Mouse (Mus musculus) right cerebral cortex, adult 18-20 months (tissue): ENCODE results near the gene Neurl3.

Experiments
- DNase-seq: peaks from one replicate; pipeline ENCODE4 v3.0.0; 2022; ENCODE audit warnings: mixed read lengths

Gene Neurl3

DNA sequence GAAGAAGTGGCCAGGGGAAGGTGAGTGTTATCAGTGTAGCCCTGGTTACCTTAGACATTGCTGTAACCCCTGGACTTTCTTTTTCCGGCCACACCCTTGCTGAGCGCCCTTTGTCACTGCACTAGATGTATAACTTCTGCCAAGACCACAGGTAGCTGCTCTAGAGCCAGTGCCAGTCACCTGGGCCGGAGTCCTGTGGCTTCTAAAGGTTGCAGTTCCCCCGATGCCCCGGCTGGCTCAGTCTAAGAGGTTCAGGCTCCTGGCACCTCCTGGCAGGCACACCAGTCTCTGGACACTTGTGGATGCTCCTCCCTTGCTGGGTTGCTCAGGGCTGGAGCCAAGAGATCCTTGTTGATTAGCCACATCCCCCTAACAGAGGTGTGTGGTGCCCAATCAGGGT, at the start of gene Neurl3:
Neurl3 (minus strand) TSS at position 225 of the 400 bp plus-strand sequence.
- no peak for DNase-seq

DNA sequence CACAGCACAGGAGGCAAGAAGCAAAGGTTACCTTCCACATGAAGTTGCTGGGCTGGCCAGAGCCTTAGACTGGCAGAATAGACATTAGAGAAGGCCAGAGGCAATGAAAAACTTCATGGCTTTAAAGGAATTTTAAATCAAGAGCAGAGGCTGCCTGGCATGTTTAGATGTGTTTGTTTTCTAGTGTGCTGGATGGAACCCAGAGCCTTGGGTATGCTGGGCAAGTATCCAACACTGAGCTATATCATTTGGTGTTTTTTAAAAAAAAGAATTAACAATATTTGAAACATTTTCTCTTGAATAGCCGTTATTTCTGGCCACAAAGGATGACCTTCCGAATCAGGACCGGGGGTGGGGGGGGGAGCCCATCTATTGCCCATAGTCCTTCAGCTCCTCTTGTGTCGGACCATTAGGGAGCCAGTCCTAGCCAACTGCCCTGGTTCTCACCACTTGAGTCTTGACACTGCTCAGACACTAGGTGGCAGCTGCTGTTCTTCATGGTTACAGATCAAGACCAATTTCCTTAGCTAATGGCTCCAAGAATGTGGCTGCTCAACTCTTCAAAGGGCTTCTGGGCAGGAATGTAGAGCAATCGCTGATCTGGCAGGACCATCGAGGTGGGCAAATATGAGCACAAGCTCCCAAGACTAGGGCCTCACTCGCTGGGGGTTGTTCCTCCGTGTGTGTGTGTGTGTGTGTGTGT, 49.4 kb upstream of the Neurl3 start:
- peak; percentile 44 for DNase-seq

DNA sequence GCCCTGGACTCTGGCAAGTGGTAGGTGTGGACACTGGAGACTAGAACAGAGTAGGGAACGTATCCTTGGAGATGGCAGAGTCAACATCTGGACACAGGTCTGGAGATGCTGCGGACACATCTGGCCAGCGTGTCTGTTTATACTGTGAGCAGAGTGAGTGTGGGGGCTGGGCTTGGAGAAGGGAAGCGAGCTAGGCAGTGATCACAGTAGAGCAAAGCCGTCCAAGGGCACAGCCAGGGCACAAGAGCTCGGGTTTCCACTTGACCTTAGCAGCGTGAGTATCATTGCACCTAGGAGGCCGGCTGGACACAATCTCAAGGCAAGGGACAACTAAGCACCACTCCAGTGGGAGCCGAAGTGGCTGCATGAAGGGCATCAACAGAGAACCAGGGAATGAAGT, 48.6 kb upstream of the Neurl3 start:
- DNase-seq: no peak

DNA sequence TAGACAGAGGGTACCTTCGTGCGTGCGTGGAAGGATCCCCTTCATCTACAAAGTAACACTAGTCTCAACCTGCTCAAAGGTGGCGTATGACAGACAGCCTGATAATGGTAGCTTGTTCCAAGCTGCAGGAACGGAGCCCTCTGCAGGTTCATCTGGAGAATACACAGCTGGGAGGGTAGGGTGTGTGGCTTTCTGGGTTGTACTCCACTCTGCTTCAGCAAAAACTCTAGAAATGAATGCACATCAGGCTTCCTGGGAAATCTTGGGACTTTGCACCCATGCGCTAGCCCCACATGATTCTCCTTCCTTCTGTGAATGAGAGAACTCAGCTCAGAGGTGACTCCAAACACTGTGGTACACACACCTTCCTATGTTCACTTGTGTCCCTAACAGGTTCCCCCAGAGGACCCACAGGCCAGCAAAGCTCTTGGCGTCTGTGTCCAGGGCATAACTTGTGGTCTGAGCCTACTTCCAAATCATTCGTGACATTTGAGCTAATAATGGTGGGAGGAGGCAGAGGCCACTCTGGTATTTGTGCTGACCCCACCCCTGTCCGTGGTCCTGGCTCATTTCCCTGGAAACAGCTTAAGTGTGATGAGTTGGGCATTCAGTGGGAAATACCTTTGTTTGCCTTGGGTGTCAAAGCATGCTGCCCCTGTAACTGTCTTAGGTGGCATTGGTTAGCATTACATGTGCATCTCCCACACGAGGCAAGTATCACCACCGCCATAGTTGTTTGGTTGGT, 47.5 kb upstream of the Neurl3 start:
- DNase-seq: no peak

- DNase-seq: no peak
These were observed 46.7 kb upstream of the Neurl3 start for GRCm38 (mm10) chr1:36321164-36321563.

- no peak for DNase-seq
These were observed 41.3 kb upstream of the Neurl3 start for GRCm38 (mm10) chr1:36315776-36316100.

DNA sequence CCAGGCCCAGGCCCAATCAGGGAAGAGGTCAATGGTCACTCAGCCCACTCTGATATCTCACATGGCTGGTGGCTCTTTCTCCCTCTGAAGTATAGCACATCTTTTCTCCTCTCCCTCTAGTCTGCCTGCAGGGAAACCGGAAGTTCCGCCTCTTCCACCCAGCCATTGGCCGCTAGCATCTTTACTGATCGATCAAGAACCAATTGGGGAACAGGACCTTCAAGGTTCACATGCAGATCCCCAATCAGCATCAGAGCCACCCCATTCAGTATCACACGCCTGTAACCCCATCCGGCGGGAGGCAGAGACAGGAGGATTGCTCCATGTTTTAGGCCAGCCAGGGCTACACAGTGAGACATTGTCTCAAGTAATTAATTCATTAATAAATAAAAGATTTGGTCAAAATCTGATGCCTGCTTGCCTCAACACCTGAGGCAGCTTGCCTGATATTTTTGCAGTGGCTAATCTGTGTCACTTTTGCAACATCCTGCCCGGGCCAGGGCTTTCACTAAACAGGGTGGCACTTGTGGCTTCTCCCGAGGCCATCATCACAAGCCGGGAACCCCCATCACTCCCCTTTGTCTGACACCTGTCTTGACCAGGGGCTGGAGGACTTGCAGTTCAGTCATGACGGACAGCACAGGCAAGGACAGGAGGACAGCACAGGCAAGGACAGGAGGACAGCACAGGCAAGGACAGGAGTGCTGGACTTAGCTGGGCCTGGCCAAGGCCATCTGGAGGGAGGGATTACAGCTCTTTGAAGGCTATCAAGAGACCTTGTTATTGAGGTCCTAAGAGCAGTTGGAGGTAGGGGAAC, 40.7 kb upstream of the Neurl3 start:
- DNase-seq: no peak

DNA sequence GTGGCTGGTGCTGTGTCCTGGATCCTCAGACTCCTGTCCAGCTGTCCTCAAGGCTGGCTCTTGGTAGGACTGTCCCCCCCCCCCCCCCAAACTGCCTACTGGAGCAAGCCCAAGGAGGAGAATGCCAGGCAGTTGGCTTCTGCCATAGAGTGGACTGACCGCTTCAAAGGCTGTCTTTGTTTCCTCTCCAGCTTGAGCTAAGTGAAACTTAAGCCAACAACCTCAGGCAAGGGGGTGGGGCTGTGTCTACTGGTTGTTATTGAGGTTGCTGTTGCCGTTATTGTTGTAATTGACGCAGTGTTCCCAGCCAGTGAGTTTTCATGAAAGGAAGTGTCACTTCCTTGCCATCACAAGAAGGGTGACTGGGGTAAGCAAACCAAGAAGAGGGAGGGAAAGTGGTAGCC, 35.0 kb upstream of the Neurl3 start:
- peak; percentile 62 for DNase-seq

DNA sequence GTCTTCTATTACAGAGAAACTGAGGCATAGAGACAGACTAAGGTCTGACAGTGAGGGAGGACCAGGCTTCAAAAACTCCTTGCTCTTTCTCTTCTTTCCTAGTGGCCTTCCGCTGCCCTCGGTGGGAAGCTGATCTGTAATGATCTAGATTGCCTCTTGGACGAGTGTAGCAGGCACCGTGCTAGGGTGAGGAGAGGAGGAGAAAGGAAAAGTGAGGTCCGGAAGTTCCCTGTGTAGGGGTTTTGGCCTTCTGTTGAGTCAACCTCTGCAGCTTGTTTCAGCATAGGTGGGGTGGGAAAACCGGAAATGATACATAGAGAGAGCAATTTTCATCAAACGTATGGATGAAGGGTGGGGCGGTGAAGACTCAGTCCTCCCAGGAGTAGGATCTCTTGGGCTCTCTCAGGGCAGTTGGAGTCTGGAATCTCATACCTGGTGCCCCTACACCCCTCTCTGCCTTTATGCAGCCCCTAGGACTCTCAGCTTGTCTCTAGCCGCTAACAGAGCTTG, 34.5 kb upstream of the Neurl3 start:
- DNase-seq: no peak

DNA sequence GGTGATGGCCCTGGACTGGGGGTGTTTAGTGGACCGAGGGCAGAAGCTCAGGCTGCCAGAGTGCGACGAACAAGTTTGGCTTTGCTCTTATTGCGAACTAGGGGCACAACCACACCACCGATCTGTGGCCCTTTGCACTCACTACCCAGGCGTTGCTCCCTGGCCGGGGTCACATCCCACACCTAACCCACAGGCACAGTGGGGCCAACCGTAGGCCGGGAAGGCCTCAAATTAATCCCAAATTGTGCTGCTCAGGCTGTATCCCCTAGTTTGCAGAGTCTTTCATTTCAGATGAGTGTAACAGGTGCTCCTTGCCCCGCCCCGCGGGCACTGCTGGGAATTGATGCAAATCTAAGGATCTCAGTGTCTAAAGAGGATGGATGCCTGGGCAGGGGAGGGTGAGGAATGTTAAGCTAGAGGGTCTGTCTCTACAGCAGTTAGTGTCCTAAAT, 34.0 kb upstream of the Neurl3 start:
- DNase-seq: no peak

- peak; percentile 91 for DNase-seq
These were observed 33.2 kb upstream of the Neurl3 start, which contains the start of gene Arid5a for GRCm38 (mm10) chr1:36307495-36308280. Arid5a (plus strand) TSS chr1:36307733.

- DNase-seq: no peak
These were observed 32.6 kb upstream of the Neurl3 start for GRCm38 (mm10) chr1:36307121-36307494.

GRCm38 (mm10) chr1:36306120-36306519, 31.6 kb upstream of the Neurl3 start:
- DNase-seq: no peak

GRCm38 (mm10) chr1:36304764-36305163, 30.3 kb upstream of the Neurl3 start:
- DNase-seq: no peak

DNA sequence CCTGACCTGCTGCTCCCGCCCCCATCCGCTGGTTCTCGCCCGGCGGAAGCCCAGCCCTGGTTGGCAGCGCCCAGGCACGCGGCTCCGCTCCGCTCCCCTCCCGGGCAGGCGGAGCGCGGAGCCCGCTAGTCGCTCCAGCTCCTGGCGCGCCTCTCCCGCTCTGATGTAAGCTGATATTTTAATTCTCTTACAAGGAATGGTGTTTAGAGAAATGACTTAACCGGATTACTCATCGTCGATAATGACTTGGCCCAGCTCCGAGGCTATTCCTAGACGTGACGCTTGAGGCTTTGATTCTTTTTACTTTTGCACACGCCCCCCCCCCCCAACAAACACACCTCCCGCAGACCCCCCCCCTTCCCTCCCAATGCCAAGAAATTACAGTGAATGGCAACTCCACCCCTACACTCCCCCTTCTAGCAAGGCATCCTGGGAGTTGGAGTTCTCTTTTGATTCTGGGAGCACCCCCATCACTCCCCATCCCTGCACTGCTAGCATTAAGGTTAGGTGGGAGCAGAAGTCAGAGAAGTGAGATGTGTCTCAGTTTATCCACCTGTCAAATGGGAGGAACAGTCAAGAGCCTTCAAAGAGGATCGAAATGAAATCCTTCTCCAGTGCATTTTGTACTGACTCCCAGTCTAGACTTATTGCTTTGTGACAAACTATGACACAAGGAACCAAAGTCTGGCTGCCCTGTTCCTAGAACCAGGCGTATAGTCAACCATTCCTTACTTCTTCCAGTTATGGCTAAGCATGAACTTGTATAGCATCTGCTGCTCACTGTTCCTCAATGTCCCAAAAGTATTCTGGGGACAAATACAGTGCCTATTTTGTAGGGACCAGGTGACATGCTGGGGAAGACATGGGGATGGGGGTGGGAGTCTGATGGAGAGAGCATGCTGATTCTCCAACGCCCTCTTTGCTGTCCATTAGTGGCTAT, 29.2 kb upstream of the Neurl3 start:
- DNase-seq: peak; percentile 83

GRCm38 (mm10) chr1:36302957-36303356, 28.5 kb upstream of the Neurl3 start:
- no peak for DNase-seq

- DNase-seq: no peak
These were observed 27.8 kb upstream of the Neurl3 start for GRCm38 (mm10) chr1:36302273-36302672.

DNA sequence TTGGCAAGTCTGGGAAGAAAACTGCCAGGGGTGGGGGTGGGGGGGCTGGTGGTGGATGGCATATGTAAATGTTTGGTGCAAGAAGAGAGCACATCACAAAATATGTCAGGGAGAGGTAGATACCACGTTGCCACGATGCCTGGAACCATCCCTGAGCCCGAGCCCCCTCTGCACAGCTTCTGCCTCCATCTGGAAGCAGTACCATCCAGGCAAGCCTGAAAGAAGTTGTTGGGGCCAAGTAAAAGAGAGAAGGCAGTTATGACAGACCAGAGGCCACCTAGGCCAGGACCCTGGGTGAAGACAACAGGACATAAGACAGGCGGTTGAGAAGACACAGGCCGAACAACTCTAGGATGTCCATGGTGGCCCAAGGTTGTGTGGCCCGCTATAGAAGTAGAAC, 26.0 kb upstream of the Neurl3 start:
- no peak for DNase-seq

DNA sequence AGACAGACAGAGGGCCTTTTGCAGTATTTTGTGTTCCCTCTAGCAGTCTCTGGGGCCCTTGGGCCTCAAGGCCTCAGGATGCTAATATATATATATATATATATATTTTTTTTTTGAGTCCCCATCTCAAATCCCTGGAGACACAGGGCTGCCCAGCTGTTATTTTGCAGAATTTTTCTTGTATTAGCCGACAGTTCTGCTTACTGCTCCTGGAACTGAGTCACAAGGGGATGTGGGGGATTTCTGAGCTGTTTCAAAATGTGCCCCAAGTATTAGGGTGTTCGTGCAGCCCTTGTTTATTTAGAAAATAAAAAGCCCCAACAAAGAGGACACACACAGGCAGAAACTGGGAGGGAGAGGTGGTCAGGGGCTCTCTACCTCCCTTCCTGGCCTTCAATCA, 25.2 kb upstream of the Neurl3 start:
- DNase-seq: no peak

DNA sequence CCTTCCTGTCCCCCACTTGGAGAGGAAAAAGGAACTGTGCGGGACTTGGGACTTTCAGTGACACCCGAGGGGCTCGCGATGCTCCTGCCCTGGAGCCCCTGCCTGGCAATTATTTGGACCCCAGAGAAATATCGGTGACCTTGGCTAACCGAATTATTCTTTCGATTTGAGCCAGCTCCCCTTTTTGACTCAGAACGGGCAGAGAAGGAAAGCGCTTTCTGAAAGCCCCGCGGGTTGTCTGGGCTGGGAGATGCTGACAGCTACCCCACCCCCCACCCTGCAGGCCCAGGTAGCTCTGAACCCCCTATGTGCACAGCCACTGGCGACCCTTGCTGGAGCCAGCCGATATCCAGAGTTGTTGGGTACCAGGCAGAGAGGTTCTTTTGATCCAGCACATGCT, 24.6 kb upstream of the Neurl3 start:
- no peak for DNase-seq

DNA sequence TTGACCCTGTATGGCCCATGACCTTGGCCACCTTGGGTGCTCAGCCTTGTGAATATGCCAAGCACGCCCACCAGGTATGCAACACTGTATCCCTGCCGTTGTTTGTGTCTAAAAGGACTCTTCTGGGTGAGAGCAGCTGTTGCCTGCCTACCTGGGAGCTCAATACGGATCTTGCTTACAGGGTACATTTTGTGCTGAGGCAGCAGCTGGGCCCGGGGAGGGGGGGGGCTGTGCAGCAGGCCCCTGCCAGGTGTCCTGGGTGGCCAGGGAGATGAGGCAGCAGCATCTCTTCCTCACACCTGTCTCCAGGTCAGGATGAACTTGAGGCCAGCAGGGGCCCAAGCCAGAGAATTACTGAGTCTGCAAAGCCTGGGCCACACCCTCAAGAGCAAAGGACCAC, 23.6 kb upstream of the Neurl3 start:
- DNase-seq: no peak
